Mouse (Mus musculus) megakaryocyte, embryonic 14.5 days (primary cell): Measurements from ENCODE around the gene BC005624.

Experiments used
- FLI1 ChIP-seq: IDR thresholded peaks from 2 replicates; pipeline ENCODE4 v1.6.1; 2012; ENCODE audit warnings: low read length, inconsistent platforms, mixed read lengths
- GATA1 ChIP-seq: IDR thresholded peaks from 3 replicates; pipeline ENCODE4 v1.6.1; 2012; ENCODE audit warnings: mixed read lengths, low read length, inconsistent platforms, borderline replicate concordance

DNA sequence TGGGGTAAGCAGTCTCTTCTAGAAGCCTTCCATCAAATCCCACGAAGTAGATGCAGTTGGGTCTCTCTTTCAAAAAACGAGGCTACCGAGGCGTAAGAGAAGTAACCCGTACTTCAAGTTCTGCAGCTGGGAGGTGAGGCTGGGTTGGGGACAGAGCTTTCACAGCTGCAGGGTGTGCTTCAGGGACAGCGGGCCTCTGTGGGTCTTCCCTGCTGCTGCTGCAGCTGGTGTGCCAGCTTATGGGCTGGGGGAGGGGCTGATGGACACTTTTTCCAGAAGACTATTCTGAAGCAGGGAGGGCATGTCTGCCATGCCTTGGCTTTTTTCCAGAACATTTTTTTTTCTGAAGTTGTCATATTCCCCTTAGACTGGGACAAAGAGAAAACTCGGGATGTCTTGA is 1.0 kb upstream of the BC005624 start:
- TF ChIP-seq GATA1 (no peak), FLI1 (no peak)
